Mouse (Mus musculus) bone marrow macrophage, adult 2 months (primary cell): Measurements from ENCODE around the gene Comp.

Experiments used
- CTCF ChIP-seq: IDR thresholded peaks from 2 replicates; pipeline ENCODE4 v1.5.1; 2012; ENCODE audit warnings: low read depth, mild to moderate bottlenecking, low read length, moderate library complexity
- POLR2A ChIP-seq: IDR thresholded peaks from 2 replicates; pipeline ENCODE4 v1.6.1; 2012; ENCODE audit warnings: mild to moderate bottlenecking, low read depth, low read length, borderline replicate concordance

- TF ChIP-seq CTCF (no peak), POLR2A (no peak)
Observed at GRCm38 (mm10) chr8:70347860-70348420, 25.4 kb upstream of the Comp start.
